Comparison of ENCODE assay signal across 12 mouse cellular contexts in genomic region chr1:74882828-74883227, GRCm38 (mm10). TPM values are rescaled to one million over a fixed set of nuclear protein-coding genes. Genes with fewer than 3 reads are reported as not detected.
A peak's percentile ranks its signal among the peaks of the same experiment; 100 is the strongest.
DNase-seq lines count a peak whose midpoint lies in the region; ATAC-seq lines count a peak whose summit lies in the region.
"Had no signal": no experiment of that assay in that cellular context is flagged by ENCODE, and none has a peak within 500 bp of the region (broad histone marks: within the 10 kb centered on the region; RNA-seq: fewer than 3 reads in every experiment).

No protein-coding gene starts in this region.

- 9% methylated on average over 8 of the region's 8 CpGs for WGBS in heart, embryonic 16.5 days
- WGBS in embryonic facial prominence, embryonic 12.5 days: 1% methylated on average over 8 of the region's 8 CpGs
- WGBS in hindbrain, embryonic 15.5 days: 4% methylated on average over 8 of the region's 8 CpGs
- 3% methylated on average over 8 of the region's 8 CpGs for WGBS in midbrain, embryonic 16.5 days

- H3K9ac ChIP-seq in heart, embryonic 16.5 days (ENCODE audit: low read length): no peak overlapping the region
- no peak overlapping the region for H3K9ac ChIP-seq in embryonic facial prominence, embryonic 12.5 days
- H3K9ac ChIP-seq in hindbrain, embryonic 15.5 days: no peak overlapping the region
- no peak overlapping the region for H3K9ac ChIP-seq in midbrain, embryonic 16.5 days (ENCODE audit: low read depth, low read length)
- H3K9ac ChIP-seq: liver, embryonic 15.5 days had no signal

- no peaks in the 10 kb centered on the region for H3K9me3 ChIP-seq in heart, embryonic 16.5 days (replicated peaks; ENCODE audit: control insufficient read depth, low read length)
- no peaks in the 10 kb centered on the region for H3K9me3 ChIP-seq in embryonic facial prominence, embryonic 12.5 days
- H3K9me3 ChIP-seq in hindbrain, embryonic 15.5 days: no peaks in the 10 kb centered on the region
- no peaks in the 10 kb centered on the region for H3K9me3 ChIP-seq in midbrain, embryonic 16.5 days (replicated peaks; ENCODE audit: control insufficient read depth, low read length, poor library complexity, severe bottlenecking)
- H3K9me3 ChIP-seq: liver, embryonic 15.5 days had no signal

- peak overlapping the region; percentile 51 for H3K4me3 ChIP-seq in heart, embryonic 16.5 days (ENCODE audit: low read length)
- peak overlapping the region; percentile 30; the same call in 1 of the 2 replicates for H3K4me3 ChIP-seq in embryonic facial prominence, embryonic 12.5 days
- peak overlapping the region; percentile 42; the same call in 1 of the 2 replicates for H3K4me3 ChIP-seq in hindbrain, embryonic 15.5 days
- H3K4me3 ChIP-seq in midbrain, embryonic 16.5 days (ENCODE audit: low read depth, low read length): peak overlapping the region; percentile 47; the same call in 1 of the 2 replicates

- no peaks in the 10 kb centered on the region for H3K36me3 ChIP-seq in heart, embryonic 16.5 days (ENCODE audit: control insufficient read depth, insufficient read depth)
- no peaks in the 10 kb centered on the region for H3K36me3 ChIP-seq in embryonic facial prominence, embryonic 12.5 days
- no peaks in the 10 kb centered on the region for H3K36me3 ChIP-seq in hindbrain, embryonic 15.5 days
- H3K36me3 ChIP-seq in midbrain, embryonic 16.5 days (ENCODE audit: control insufficient read depth, insufficient read depth, low read length): no peaks in the 10 kb centered on the region
- H3K36me3 ChIP-seq: liver, embryonic 15.5 days had no signal

- H3K27ac ChIP-seq in heart, embryonic 16.5 days (ENCODE audit: low read length): no peak overlapping the region
- no peak overlapping the region for H3K27ac ChIP-seq in embryonic facial prominence, embryonic 12.5 days
- H3K27ac ChIP-seq in hindbrain, embryonic 15.5 days (replicated peaks): no peak overlapping the region
- no peak overlapping the region for H3K27ac ChIP-seq in midbrain, embryonic 16.5 days (ENCODE audit: low read length)
- H3K27ac ChIP-seq: liver, embryonic 15.5 days had no signal

- ATAC-seq in heart, embryonic 16.5 days (replicated peaks; ENCODE audit: extremely low read depth, insufficient read depth, low FRiP score): no peak
- no peak for ATAC-seq in embryonic facial prominence, embryonic 12.5 days (ENCODE audit: insufficient number of reproducible peaks, insufficient read depth, low FRiP score, low TSS enrichment)
- ATAC-seq in hindbrain, embryonic 15.5 days (ENCODE audit: low FRiP score, low read depth): no peak
- ATAC-seq in midbrain, embryonic 16.5 days: no peak
- ATAC-seq: inflammation-experienced regulatory T-cells, adult 6 months had no signal

- peaks cover 15% of the 10 kb centered on the region for H3K4me1 ChIP-seq in heart, embryonic 16.5 days (ENCODE audit: control insufficient read depth, insufficient read depth, low read length)
- H3K4me1 ChIP-seq in embryonic facial prominence, embryonic 12.5 days: peaks cover 28% of the 10 kb centered on the region
- H3K4me1 ChIP-seq in hindbrain, embryonic 15.5 days (replicated peaks): peaks cover 37% of the 10 kb centered on the region
- peaks cover 30% of the 10 kb centered on the region for H3K4me1 ChIP-seq in midbrain, embryonic 16.5 days (ENCODE audit: control insufficient read depth, insufficient read depth, low read length)

- peak overlapping the region; percentile 70 for H3K4me2 ChIP-seq in heart, embryonic 16.5 days (ENCODE audit: low read depth, low read length)
- H3K4me2 ChIP-seq in embryonic facial prominence, embryonic 12.5 days (replicated peaks): no peak overlapping the region
- peak overlapping the region; percentile 87 for H3K4me2 ChIP-seq in hindbrain, embryonic 15.5 days
- H3K4me2 ChIP-seq in midbrain, embryonic 16.5 days (ENCODE audit: low read length): no peak overlapping the region; the same call in 1 of the 2 replicates

- H3K27me3 ChIP-seq in heart, embryonic 16.5 days (ENCODE audit: control insufficient read depth, insufficient read depth, low read length): peaks cover 78% of the 10 kb centered on the region
- H3K27me3 ChIP-seq in embryonic facial prominence, embryonic 12.5 days: peaks cover 97% of the 10 kb centered on the region
- H3K27me3 ChIP-seq in hindbrain, embryonic 15.5 days: peaks cover 84% of the 10 kb centered on the region
- peaks cover 60% of the 10 kb centered on the region for H3K27me3 ChIP-seq in midbrain, embryonic 16.5 days (ENCODE audit: control insufficient read depth, insufficient read depth, low read depth, low read length)

- DNase-seq in heart, postnatal 4 days: no peak
- no peak for DNase-seq in adrenal gland, adult 18-20 months (ENCODE audit: low spot score in 2 of 2)
- no peak for DNase-seq in gastrocnemius, postnatal 4 days (ENCODE audit: low spot score in 2 of 2)
- DNase-seq in layer of hippocampus, adult 8-10 months (ENCODE audit: low spot score in 2 of 2): no peak

RNA-seq across cellular contexts. Expression of gene Fev, which starts 2.4 kb away (rescaled TPM):
- polyA plus RNA-seq in heart, embryonic 16.5 days (2015; fragmentation: Nextera tagmentation; extraction: Ambion mirVana): 0.39 and 0.66 TPM in 2 replicates
- total RNA-seq in heart, postnatal 4 days (2021): not detected
- 0.32 and 0.56 TPM in 2 replicates for polyA plus RNA-seq in embryonic facial prominence, embryonic 12.5 days (2016; fragmentation: Nextera tagmentation; extraction: Ambion mirVana)
- polyA plus RNA-seq in hindbrain, embryonic 15.5 days (2015; fragmentation: Nextera tagmentation; extraction: Ambion mirVana): 3.5 and 5.0 TPM in 2 replicates
- polyA plus RNA-seq in midbrain, embryonic 16.5 days (2015; fragmentation: Nextera tagmentation; extraction: Ambion mirVana): 1.6 and 2.9 TPM in 2 replicates
- 1 to 10 TPM in 1 of 2 experiments, under 1 TPM in 1; 0.96 to 1.2 TPM for total RNA-seq in adrenal gland, adult 18-20 months (2021)
- total RNA-seq in gastrocnemius, postnatal 4 days (2021): not detected
- not detected for total RNA-seq in layer of hippocampus, adult 8-10 months (2022)
- total RNA-seq: CH12.LX had no signal
- polyA plus RNA-seq: inflammation-experienced regulatory T-cells, adult 6 months had no signal

RNA-seq across cellular contexts. Expression of gene Cryba2, which starts 10.1 kb away (rescaled TPM):
- not detected in 2 replicates for polyA plus RNA-seq in heart, embryonic 16.5 days (2015; fragmentation: Nextera tagmentation; extraction: Ambion mirVana)
- not detected for total RNA-seq in heart, postnatal 4 days (2021)
- 8.4 and 16.1 TPM in 2 replicates for polyA plus RNA-seq in embryonic facial prominence, embryonic 12.5 days (2016; fragmentation: Nextera tagmentation; extraction: Ambion mirVana)
- polyA plus RNA-seq in hindbrain, embryonic 15.5 days (2015; fragmentation: Nextera tagmentation; extraction: Ambion mirVana): 1.8 and 2.9 TPM in 2 replicates
- polyA plus RNA-seq in midbrain, embryonic 16.5 days (2015; fragmentation: Nextera tagmentation; extraction: Ambion mirVana): 0.45 and 0.51 TPM in 2 replicates
- total RNA-seq in adrenal gland, adult 18-20 months (2021): under 1 TPM; 0.58 to 0.76 TPM
- not detected for total RNA-seq in gastrocnemius, postnatal 4 days (2021)
- total RNA-seq in layer of hippocampus, adult 8-10 months (2022): under 1 TPM in 2 of 4 experiments, not detected in 2; 0.74 to 0.82 TPM
- polyA plus RNA-seq: inflammation-experienced regulatory T-cells, adult 6 months; liver, embryonic 15.5 days had no signal

RNA-seq across cellular contexts. Expression of gene Cdk5r2, which starts 28.1 kb away (rescaled TPM):
- polyA plus RNA-seq in heart, embryonic 16.5 days (2015; fragmentation: Nextera tagmentation; extraction: Ambion mirVana): not detected in 2 replicates
- total RNA-seq in heart, postnatal 4 days (2021): not detected
- 0.31 and 0.47 TPM in 2 replicates for polyA plus RNA-seq in embryonic facial prominence, embryonic 12.5 days (2016; fragmentation: Nextera tagmentation; extraction: Ambion mirVana)
- 11.1 and 12.4 TPM in 2 replicates for polyA plus RNA-seq in hindbrain, embryonic 15.5 days (2015; fragmentation: Nextera tagmentation; extraction: Ambion mirVana)
- polyA plus RNA-seq in midbrain, embryonic 16.5 days (2015; fragmentation: Nextera tagmentation; extraction: Ambion mirVana): 8.1 and 9.7 TPM in 2 replicates
- 1 to 10 TPM; 4.1 to 4.8 TPM for total RNA-seq in adrenal gland, adult 18-20 months (2021)
- total RNA-seq in gastrocnemius, postnatal 4 days (2021): under 1 TPM; 0.12 to 0.18 TPM
- total RNA-seq in layer of hippocampus, adult 8-10 months (2022): 100 to 1,000 TPM; 159 to 177 (median 168) TPM
- polyA plus RNA-seq: inflammation-experienced regulatory T-cells, adult 6 months; liver, embryonic 15.5 days had no signal

RNA-seq across cellular contexts. Expression of gene Cfap65, which starts 52.6 kb away (rescaled TPM):
- polyA plus RNA-seq in heart, embryonic 16.5 days (2015; fragmentation: Nextera tagmentation; extraction: Ambion mirVana): 0.18 and 0.36 TPM in 2 replicates
- total RNA-seq in heart, postnatal 4 days (2021): not detected
- 0.04 and 0.06 TPM in 2 replicates for polyA plus RNA-seq in embryonic facial prominence, embryonic 12.5 days (2016; fragmentation: Nextera tagmentation; extraction: Ambion mirVana)
- polyA plus RNA-seq in hindbrain, embryonic 15.5 days (2015; fragmentation: Nextera tagmentation; extraction: Ambion mirVana): 0.83 and 1.2 TPM in 2 replicates
- 1.3 and 1.4 TPM in 2 replicates for polyA plus RNA-seq in midbrain, embryonic 16.5 days (2015; fragmentation: Nextera tagmentation; extraction: Ambion mirVana)
- total RNA-seq in adrenal gland, adult 18-20 months (2021): not detected
- not detected for total RNA-seq in gastrocnemius, postnatal 4 days (2021)
- 1 to 10 TPM; 3.3 to 4.6 (median 3.6) TPM for total RNA-seq in layer of hippocampus, adult 8-10 months (2022)
- total RNA-seq: adrenal gland, postnatal 36 days had no signal
- polyA plus RNA-seq: inflammation-experienced regulatory T-cells, adult 6 months; liver, embryonic 15.5 days had no signal

Comparison
In these comparisons a context has a peak if more than half of its experiments do, and no peak if none do; other contexts are left out.
1. H3K4me2 ChIP-seq: peak in heart, embryonic 16.5 days (single experiment) and hindbrain, embryonic 15.5 days (single experiment); none in embryonic facial prominence, embryonic 12.5 days (single experiment) and midbrain, embryonic 16.5 days (single experiment).
2. RNA of gene Cdk5r2, which starts 28.1 kb away (total RNA-seq): 159 to 177 TPM in layer of hippocampus, adult 8-10 months; 4.1 to 4.8 TPM in adrenal gland, adult 18-20 months, 0.12 to 0.18 TPM in gastrocnemius, postnatal 4 days and not detected in heart, postnatal 4 days; every median in the first group is over 10 times any median in the second.
3. Peak in every context shown above with its lines, with median percentiles within 50 percentile points of each other: H3K4me3 ChIP-seq.